Mouse (Mus musculus) embryonic facial prominence, embryonic 14.5 days (tissue): Measurements from ENCODE around the gene Xbp1. TPM values are rescaled to one million over a fixed set of nuclear protein-coding genes. Genes with fewer than 3 reads are reported as not detected.

ENCODE experiments used
- ATAC-seq: fragments of 200-750 bp; cut with Nextera tagmentation; 2 replicates; pipeline ENCODE4 v1.8.0; 2017; ENCODE audit warnings: low read depth, moderate number of reproducible peaks, moderate TSS enrichment
- DNase-seq: peaks from one replicate; pipeline ENCODE4 v3.0.0-alpha.2; 2015; ENCODE audit warnings: low spot score
- H3K27ac ChIP-seq: fragments of 300-500 bp; sonication (generic); replicated peaks from 2 replicates; pipeline ENCODE4 v1.5.1; 2014; ENCODE audit warnings: low read depth, mild to moderate bottlenecking, low read length, moderate library complexity
- H3K27me3 ChIP-seq: fragments of 300-500 bp; sonication (generic); replicated peaks from 2 replicates; pipeline ENCODE4 v1.6.1; 2014; ENCODE audit warnings: low read length; ENCODE audit not compliant: control insufficient read depth, insufficient read depth
- H3K36me3 ChIP-seq: fragments of 300-500 bp; sonication (generic); 2 replicates; pipeline ENCODE4 v1.6.1; 2014; ENCODE audit warnings: low read length, mixed read lengths; ENCODE audit not compliant: control insufficient read depth, insufficient read depth
- H3K4me1 ChIP-seq: fragments of 300-500 bp; sonication (generic); 2 replicates; pipeline ENCODE4 v1.6.1; 2014; ENCODE audit warnings: antibody characterized with exemption, low read length; ENCODE audit not compliant: control insufficient read depth, insufficient read depth
- H3K4me2 ChIP-seq: fragments of 300-500 bp; sonication (generic); 2 replicates; pipeline ENCODE4 v1.6.1; 2014; ENCODE audit warnings: low read depth, mild to moderate bottlenecking, low read length, moderate library complexity, mixed read lengths
- H3K4me3 ChIP-seq: fragments of 300-500 bp; sonication (generic); 2 replicates; pipeline ENCODE4 v1.5.1; 2014; ENCODE audit warnings: low read depth, mild to moderate bottlenecking, low read length
- H3K9ac ChIP-seq: fragments of 300-500 bp; sonication (generic); 2 replicates; pipeline ENCODE4 v1.6.1; 2014; ENCODE audit warnings: low read depth, mild to moderate bottlenecking, low read length, moderate library complexity, mixed read lengths
- H3K9me3 ChIP-seq: fragments of 300-500 bp; sonication (generic); 2 replicates; pipeline ENCODE4 v1.6.1; 2016; ENCODE audit warnings: low read length; ENCODE audit not compliant: control insufficient read depth
- WGBS: fragments of 180-500 bp; shearing (Covaris S2); extraction: QIAGEN DNeasy Blood & Tissue Kit; methylation state at CpG from one replicate; pipeline ENCODE4 v1.1.7; 2014; 5-methylcytosine and 5-hydroxymethylcytosine counted together
- polyA plus RNA-seq: library from polyadenylated mRNA; unstranded; fragments of >200 nt; fragmentation: Nextera tagmentation; extraction: Ambion mirVana; gene quantifications from 2 replicates; pipeline ENCODE4 v1.2.1, GENCODE M21; 2014

Xbp1 gene
- polyA plus RNA-seq, 1 experiment from 2014 or later: 223 TPM

GRCm38 (mm10) chr11:5519681-5520080, 778 bp upstream of the Xbp1 start:
- 82% methylated on average over 3 of the region's 3 CpGs for WGBS
- peak overlapping the region; percentile 80; the same call in 1 of the 2 replicates for H3K27ac ChIP-seq
- no peak overlapping the region for H3K9ac ChIP-seq
- peak overlapping the region; percentile 61; the same call in 1 of the 2 replicates for H3K4me2 ChIP-seq
- no peak for DNase-seq
- H3K36me3 ChIP-seq: peaks cover 25% of the 10 kb centered on the region
- no peaks in the 10 kb centered on the region for H3K9me3 ChIP-seq
- no peak for ATAC-seq
- H3K4me1 ChIP-seq: peaks cover 12% of the 10 kb centered on the region
- peak overlapping the region; percentile 85; the same call in 1 of the 2 replicates for H3K4me3 ChIP-seq
- H3K27me3 ChIP-seq: no peaks in the 10 kb centered on the region

DNA sequence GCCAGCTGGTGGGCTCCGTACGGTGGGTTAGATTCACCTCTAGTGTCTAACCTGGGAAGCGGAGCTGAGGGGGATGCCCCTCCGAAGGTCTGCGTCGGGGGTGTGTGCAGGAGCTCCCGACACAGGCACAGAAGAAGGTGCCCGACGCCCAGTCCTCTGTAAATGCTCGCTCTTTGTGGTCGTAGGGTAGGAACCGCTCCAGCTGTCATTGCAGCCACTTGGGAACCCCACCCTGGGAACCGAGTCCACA, 732 bp downstream of the Xbp1 start:
- WGBS: 0% methylated on average over 9 of the region's 13 CpGs
- Histone ChIP-seq H3K36me3 (peaks cover 40% of the 10 kb centered on the region), H3K4me2 (peak overlapping the region; percentile 68), H3K9me3 (no peaks in the 10 kb centered on the region), H3K27ac (peak overlapping the region; percentile 93), H3K4me1 (peaks cover 12% of the 10 kb centered on the region), H3K4me3 (peak overlapping the region; percentile 85), H3K9ac (peak overlapping the region; percentile 96), H3K27me3 (no peaks in the 10 kb centered on the region)
- DNase-seq (no peak), ATAC-seq (peak; percentile 27; the same call in 1 of the 2 replicates)

- H3K4me1 ChIP-seq: peaks cover 12% of the 10 kb centered on the region
- ATAC-seq (peak; percentile 34; the same call in 1 of the 2 replicates), DNase-seq (peak; percentile 88)
- no peaks in the 10 kb centered on the region for H3K27me3 ChIP-seq
- peak overlapping the region; percentile 68 for H3K4me2 ChIP-seq
- H3K4me3 ChIP-seq: peak overlapping the region; percentile 85
- peak overlapping the region; percentile 96 for H3K9ac ChIP-seq
- peaks cover 45% of the 10 kb centered on the region for H3K36me3 ChIP-seq
- under 1% methylated on average over 32 of the region's 34 CpGs for WGBS
- H3K9me3 ChIP-seq: no peaks in the 10 kb centered on the region
- H3K27ac ChIP-seq: peak overlapping the region; percentile 93
These were observed 1.2 kb downstream of the Xbp1 start for GRCm38 (mm10) chr11:5521516-5522291.

DNA sequence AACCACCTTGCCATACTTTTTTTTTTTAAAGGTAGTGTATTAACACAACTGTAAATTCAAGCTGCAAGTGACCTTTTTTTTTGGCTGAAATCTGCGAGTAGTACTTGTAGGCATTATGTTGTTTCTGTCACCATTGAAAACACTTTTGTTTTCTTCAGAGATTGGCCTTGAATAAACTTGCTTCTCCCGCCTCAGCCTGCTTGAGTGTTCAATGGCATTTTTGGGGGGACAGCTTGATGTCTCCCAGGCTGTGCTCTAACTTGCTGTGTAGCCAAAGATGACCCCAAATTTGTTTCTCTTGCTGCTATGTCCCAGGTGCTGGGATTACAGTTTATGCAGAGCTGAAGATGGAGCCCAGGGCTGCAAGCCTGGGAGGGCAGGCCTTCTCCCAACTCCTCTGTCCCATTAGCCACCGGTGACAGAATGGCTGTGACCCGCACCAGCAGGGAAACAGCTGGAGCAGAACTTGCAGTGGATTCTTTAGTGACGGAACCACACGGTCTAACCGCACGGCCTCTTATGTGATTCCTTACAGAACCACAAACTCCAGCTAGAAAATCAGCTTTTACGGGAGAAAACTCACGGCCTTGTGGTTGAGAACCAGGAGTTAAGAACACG, 2.4 kb downstream of the Xbp1 start:
- WGBS: 89% methylated on average over 11 of the region's 11 CpGs
- Histone ChIP-seq H3K36me3 (peaks cover 57% of the 10 kb centered on the region), H3K4me3 (peak overlapping the region; percentile 85), H3K27me3 (no peaks in the 10 kb centered on the region), H3K4me1 (peaks cover 12% of the 10 kb centered on the region), H3K27ac (no peak overlapping the region), H3K9me3 (no peaks in the 10 kb centered on the region), H3K9ac (peak overlapping the region; percentile 96; the same call in 1 of the 2 replicates), H3K4me2 (peak overlapping the region; percentile 68)
- DNase-seq: no peak
- ATAC-seq: no peak

GRCm38 (mm10) chr11:5525418-5525817, 5.0 kb downstream of the Xbp1 start:
- no peak overlapping the region for H3K9ac ChIP-seq
- H3K27me3 ChIP-seq: no peaks in the 10 kb centered on the region
- no peaks in the 10 kb centered on the region for H3K9me3 ChIP-seq
- no peak for DNase-seq
- no peak overlapping the region for H3K4me2 ChIP-seq
- no peak overlapping the region for H3K27ac ChIP-seq
- no peak for ATAC-seq
- H3K36me3 ChIP-seq: peaks cover 82% of the 10 kb centered on the region
- H3K4me3 ChIP-seq: no peak overlapping the region
- 87% methylated on average over 4 of the region's 4 CpGs for WGBS
- H3K4me1 ChIP-seq: peaks cover 7% of the 10 kb centered on the region; the same call in 1 of the 2 replicates

GRCm38 (mm10) chr11:5526573-5527439, 6.3 kb downstream of the Xbp1 start:
- peaks cover 96% of the 10 kb centered on the region for H3K36me3 ChIP-seq
- H3K4me2 ChIP-seq: no peak overlapping the region
- no peak overlapping the region for H3K4me3 ChIP-seq
- no peak overlapping the region for H3K9ac ChIP-seq
- no peak overlapping the region for H3K27ac ChIP-seq
- no peaks in the 10 kb centered on the region for H3K27me3 ChIP-seq
- WGBS: 88% methylated on average over 7 of the region's 7 CpGs
- no peak for DNase-seq
- peaks cover 7% of the 10 kb centered on the region; the same call in 1 of the 2 replicates for H3K4me1 ChIP-seq
- no peaks in the 10 kb centered on the region for H3K9me3 ChIP-seq
- no peak for ATAC-seq

- Histone ChIP-seq H3K9ac (no peak overlapping the region), H3K4me1 (no peaks in the 10 kb centered on the region), H3K9me3 (no peaks in the 10 kb centered on the region), H3K4me3 (no peak overlapping the region), H3K27ac (no peak overlapping the region), H3K27me3 (no peaks in the 10 kb centered on the region), H3K4me2 (no peak overlapping the region), H3K36me3 (peaks cover 99% of the 10 kb centered on the region)
- 90% methylated on average over 5 of the region's 5 CpGs for whole genome bisulfite sequencing
- ATAC-seq (no peak), DNase-seq (no peak)
These were observed 7.5 kb downstream of the Xbp1 start for GRCm38 (mm10) chr11:5527865-5528523.

GRCm38 (mm10) chr11:5528841-5529240, 8.4 kb downstream of the Xbp1 start:
- Histone ChIP-seq H3K36me3 (peaks cover 99% of the 10 kb centered on the region), H3K9ac (no peak overlapping the region), H3K27ac (no peak overlapping the region), H3K27me3 (no peaks in the 10 kb centered on the region), H3K9me3 (no peaks in the 10 kb centered on the region), H3K4me3 (no peak overlapping the region), H3K4me2 (no peak overlapping the region), H3K4me1 (no peaks in the 10 kb centered on the region)
- ATAC-seq (no peak), DNase-seq (no peak)
- WGBS: 56% methylated on average over 5 of the region's 5 CpGs
